Mouse (Mus musculus): ENCODE measurements at regions not wholly inside any gene's neighbourhood (a gene's known extent, or its start where the extent isn't known, plus 50 kb on each side); places are given as distances from the start of the nearest gene placed in this dataset.
"Not testable (repeated sequence)": the region's sequence is repeated elsewhere in the genome, so short reads cannot be mapped to it uniquely, and the experiment has no call there.

GRCm38 (mm10) chr14:96954462-96954861 is 435.6 kb upstream of the Klhl1 start:
- intact Hi-C loops (cut with DNase I): no loop called here

GRCm38 (mm10) chr14:96908737-96909136 is 389.8 kb upstream of the Klhl1 start:
- DNase-seq: no peak
- intact Hi-C loops (cut with DNase I): loop anchor here (2.0 to 10.0 kb wide), 2 partner anchors 394 to 960 kb away; partner anchors contain the start of gene Klhl1

More at GRCm38 (mm10) chr14:96954462-96954861, 435.6 kb upstream of the Klhl1 start:
- no peak for DNase-seq

DNA sequence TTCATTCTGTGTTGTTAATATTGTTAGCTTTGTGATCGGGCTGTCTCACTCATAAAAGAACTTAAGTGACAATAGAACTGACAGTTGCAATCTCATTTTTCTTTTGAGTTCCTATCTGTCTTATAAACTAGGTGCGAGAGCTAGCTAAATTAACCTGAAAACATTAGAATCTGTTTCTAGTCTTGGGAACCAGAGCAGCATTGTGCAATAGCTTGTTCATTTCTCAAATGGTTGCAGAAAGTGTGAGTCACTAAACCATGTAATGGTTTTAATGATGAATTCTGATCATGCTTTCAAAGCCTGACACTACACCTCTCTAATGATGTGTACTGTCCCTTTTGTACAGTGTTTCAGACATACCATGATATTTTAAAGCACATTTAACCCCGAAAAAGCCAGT is 360.8 kb upstream of the Klhl1 start:
- intact Hi-C loops (cut with DNase I): no loop called here

DNA sequence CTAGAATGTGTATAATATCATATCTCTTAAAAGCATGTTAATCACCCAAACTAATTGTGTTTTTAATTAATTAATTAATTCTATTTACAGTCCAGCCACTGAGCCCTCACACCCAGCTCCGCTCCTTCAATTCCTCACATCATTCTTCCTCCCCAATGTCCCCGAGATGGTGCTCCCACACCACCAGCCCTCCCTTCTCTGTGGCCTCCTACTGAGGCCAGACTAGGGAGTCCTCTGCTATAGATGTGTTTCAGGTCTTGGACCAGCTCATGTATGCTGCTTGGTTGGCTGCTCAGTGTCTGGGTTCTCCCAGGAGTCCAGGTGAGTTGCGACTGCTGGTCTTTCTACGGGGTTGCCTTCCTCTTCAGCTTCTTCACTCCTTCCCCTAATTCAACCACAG is 353.1 kb upstream of the Klhl1 start:
- no peak for DNase-seq
- intact Hi-C loops (cut with DNase I): no loop called here

More for the DNA sequence above, 360.8 kb upstream of the Klhl1 start:
- no peak for DNase-seq

DNA sequence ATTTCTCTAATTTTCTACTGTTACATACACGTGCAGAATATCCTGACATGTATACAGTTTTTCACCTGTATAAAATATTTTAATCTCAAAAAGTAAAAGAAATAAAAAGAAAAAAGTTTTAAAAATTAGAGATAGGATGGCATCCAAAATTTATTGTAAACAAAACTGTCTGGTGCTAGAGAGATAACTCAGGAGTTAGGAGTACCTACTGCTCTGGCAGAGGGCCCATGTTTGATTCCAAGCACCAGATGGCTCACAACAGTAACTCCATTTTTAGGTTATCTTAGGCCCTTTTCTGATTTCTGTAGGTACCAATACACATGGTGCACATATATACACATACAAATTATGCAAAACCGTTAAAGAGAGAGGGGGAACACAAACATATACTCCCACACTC is 320.0 kb upstream of the Klhl1 start:
- intact Hi-C loops (cut with DNase I): no loop called here
- DNase-seq: no peak

DNA sequence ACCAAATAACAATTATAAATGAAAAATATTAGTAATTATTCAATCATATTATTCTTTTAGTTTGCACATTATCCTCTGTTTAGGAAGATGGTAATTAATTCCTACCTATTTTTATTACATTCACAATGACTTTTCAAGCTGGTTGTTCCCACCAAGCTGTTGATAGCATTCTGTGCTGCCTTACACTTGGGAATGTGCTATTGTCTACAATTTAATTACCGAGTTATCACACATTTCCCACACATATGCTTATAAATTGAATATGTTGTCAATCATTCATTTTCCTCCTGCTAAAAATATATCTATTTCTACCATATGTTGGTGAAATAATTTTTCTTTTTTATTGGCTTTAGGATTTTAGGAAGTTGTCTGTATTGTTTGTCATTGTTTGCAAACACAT is 306.2 kb upstream of the Klhl1 start:
- no peak for DNase-seq
- intact Hi-C loops (cut with DNase I): no loop called here

- intact Hi-C loops (cut with DNase I): no loop called here
- no peak for DNase-seq
These were observed 296.8 kb upstream of the Klhl1 start for GRCm38 (mm10) chr14:96815665-96816064.

DNA sequence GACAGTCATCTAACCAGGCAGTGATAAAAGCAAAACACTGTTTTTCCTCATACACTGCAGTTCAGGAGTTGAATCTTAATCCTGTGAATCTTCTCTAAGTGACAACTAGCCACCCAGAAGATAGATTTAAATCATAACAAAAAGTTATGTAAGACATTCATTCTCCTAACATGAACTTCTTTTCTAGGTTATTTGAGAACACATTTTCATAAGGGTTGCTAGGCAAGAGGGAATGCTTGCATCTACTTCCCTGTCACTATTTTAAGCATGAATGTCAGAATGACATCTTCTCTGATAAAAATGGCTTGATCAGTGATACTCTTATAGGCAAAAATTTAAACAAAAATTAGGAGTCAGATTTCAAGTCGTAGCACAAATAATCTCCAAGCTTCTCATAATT is 286.4 kb upstream of the Klhl1 start:
- DNase-seq: no peak
- intact Hi-C loops (cut with DNase I): no loop called here

DNA sequence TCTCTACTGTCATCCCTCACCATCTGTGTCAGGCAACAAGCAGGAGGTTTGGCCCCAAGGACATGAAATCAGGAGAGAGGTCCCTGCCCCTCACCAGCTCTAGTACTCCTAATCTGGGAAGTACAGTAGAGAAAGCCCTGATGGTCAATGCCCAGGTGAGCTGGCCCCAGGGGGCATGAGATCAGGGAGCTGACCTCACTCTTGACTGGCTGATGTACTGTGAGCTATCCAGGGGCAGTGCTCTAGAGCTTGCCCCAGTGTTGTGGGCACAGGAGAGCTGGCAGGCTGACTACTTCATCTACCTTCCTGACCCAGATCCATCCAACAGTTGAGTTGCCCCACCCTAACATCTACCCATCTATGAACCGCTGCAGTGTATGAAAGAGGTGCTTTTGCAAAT is 275.9 kb upstream of the Klhl1 start:
- intact Hi-C loops (cut with DNase I): no loop called here
- no peak for DNase-seq

DNA sequence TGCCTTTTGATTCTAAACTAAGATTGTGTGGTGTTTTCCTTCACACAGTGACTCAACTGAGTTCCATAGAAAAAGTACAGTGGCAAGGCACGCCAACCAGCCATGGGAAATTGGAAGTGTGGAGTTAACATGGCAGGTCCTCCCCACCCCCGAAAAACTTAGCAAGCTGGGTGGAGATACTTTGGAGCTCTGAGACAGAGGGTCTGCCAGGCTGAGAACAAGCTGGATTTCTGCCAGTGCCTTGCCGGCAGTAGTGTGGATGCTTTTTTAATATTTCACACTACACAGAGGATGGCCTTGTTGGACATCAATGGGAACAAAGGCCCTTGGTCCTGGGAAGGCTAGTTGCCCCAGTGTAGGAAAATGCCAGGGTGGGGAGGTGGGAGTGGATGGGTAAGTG is 269.0 kb upstream of the Klhl1 start:
- peak; percentile 11 for DNase-seq
- intact Hi-C loops (cut with DNase I): no loop called here

- DNase-seq: no peak
- intact Hi-C loops (cut with DNase I): no loop called here
These were observed 268.4 kb upstream of the Klhl1 start for GRCm38 (mm10) chr14:96787286-96787685.

- DNase-seq: no peak
- intact Hi-C loops (cut with DNase I): no loop called here
These were observed 256.9 kb upstream of the Klhl1 start for GRCm38 (mm10) chr14:96775801-96776200.

DNA sequence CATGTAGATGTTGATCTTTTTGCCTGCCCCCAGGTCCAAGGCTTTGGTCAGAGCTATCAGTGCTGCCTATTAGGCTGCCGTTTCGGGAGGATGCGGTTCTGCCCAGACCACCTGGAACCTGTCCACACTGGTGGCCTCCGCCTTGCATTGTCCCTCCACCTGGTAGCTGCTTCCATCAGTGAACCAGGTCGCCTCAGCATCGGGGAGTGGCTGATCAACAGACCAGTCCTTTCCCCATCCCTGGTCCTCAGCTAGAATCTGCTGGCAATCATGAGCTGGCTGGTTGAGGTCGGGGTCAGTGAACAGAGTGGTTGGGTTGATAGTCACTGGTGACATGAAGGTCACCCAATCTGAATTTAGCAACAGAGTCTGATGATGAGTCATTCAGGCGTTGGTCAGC is 241.7 kb upstream of the Klhl1 start:
- intact Hi-C loops (cut with DNase I): no loop called here

DNA sequence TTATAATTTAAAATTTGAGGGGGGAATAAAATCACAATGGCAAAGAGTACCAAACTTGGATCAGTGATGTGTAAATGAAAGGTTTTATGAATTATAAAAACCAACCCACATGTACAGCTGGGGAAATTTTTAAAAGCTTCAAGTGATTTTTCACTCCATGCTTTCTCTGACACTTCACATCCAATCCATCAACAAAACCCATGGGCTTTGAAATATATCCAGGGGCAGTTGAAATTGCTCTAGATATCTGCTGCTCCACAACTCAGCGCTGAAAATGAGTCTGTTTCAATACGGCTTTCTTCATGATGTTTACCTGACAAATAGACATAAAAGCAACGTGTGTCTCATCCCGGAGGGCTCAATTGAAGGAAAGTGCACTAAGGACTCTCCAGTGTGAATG is 214.3 kb upstream of the Klhl1 start:
- intact Hi-C loops (cut with DNase I): no loop called here

More for the DNA sequence above, 241.7 kb upstream of the Klhl1 start:
- no peak for DNase-seq

DNA sequence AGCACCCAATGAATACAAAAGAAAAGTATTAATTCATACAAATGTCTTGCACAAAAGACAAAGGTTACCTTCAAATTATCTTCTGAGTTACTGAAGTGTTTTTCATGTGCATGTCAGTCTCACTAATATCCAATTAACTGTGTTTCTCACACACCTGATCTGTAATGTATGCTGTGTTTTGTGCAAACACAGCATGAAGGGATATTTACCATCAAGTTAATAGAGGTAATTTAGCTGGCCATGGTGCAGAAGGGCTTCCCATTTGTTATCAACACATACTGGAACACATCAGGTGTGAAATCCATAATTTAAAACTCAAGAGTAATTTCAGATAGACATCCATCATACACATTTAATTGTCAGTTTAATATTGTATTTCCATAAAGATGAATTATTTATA is 178.2 kb upstream of the Klhl1 start:
- intact Hi-C loops (cut with DNase I): no loop called here
- DNase-seq: no peak

More for the DNA sequence above, 214.3 kb upstream of the Klhl1 start:
- no peak for DNase-seq

GRCm38 (mm10) chr14:96690923-96691322 is 172.0 kb upstream of the Klhl1 start:
- intact Hi-C loops (cut with DNase I): no loop called here
- no peak for DNase-seq

GRCm38 (mm10) chr14:96683943-96684342 is 165.0 kb upstream of the Klhl1 start:
- intact Hi-C loops (cut with DNase I): no loop called here
- no peak for DNase-seq

GRCm38 (mm10) chr14:96681740-96682139 is 162.8 kb upstream of the Klhl1 start:
- intact Hi-C loops (cut with DNase I): no loop called here
- no peak for DNase-seq

- DNase-seq: no peak
- intact Hi-C loops (cut with DNase I): no loop called here
These were observed 157.3 kb upstream of the Klhl1 start for GRCm38 (mm10) chr14:96676213-96676612.

- intact Hi-C loops (cut with DNase I): no loop called here
- no peak for DNase-seq
These were observed 149.7 kb upstream of the Klhl1 start for GRCm38 (mm10) chr14:96668635-96669034.

- DNase-seq: no peak
- intact Hi-C loops (cut with DNase I): no loop called here
These were observed 137.6 kb upstream of the Klhl1 start for GRCm38 (mm10) chr14:96656500-96656899.

DNA sequence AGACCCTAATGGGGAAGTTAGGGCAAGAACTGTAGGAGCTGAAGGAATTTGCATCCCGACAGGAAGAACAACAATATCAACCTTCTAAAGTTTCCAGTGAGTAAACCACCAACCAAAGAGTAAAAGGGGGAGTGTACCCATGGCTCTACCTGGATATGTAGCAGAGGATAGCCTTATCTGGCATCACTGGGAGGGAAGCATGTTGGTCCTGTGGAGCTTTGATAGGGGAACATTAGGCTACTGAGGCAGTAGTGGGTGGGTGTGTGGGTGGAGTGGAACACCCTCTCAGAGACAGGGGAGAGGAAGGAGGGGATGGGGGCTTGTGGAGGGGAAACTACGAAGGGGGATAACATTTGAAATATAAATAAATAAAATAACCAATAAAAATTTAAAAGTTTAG is 111.4 kb upstream of the Klhl1 start:
- DNase-seq: no peak
- intact Hi-C loops (cut with DNase I): no loop called here

DNA sequence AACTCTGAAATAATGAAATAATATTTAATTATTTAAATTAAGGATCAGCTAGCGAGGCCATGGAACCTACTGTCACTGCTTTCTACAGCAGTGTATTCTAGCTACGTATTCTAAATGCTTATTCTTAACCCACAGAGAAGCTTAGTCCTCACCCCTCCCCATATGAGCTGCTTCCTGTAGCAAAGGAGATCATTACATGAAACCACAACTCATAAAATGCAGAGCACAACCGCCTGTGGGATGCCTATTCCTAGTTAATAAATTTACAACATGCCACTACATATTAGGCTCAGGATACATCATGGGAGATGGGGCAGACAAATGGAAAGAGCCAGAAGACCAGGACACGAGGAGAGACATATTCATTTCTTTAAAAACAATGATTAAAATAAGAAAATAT is 87.8 kb upstream of the Klhl1 start:
- intact Hi-C loops (cut with DNase I): no loop called here
- DNase-seq: no peak

GRCm38 (mm10) chr14:96601092-96601491 is 82.2 kb upstream of the Klhl1 start:
- intact Hi-C loops (cut with DNase I); DNase-seq: not testable (repeated sequence)

Measured in left cerebral cortex, postnatal 4 days (tissue).